In the genomic region with DNA sequence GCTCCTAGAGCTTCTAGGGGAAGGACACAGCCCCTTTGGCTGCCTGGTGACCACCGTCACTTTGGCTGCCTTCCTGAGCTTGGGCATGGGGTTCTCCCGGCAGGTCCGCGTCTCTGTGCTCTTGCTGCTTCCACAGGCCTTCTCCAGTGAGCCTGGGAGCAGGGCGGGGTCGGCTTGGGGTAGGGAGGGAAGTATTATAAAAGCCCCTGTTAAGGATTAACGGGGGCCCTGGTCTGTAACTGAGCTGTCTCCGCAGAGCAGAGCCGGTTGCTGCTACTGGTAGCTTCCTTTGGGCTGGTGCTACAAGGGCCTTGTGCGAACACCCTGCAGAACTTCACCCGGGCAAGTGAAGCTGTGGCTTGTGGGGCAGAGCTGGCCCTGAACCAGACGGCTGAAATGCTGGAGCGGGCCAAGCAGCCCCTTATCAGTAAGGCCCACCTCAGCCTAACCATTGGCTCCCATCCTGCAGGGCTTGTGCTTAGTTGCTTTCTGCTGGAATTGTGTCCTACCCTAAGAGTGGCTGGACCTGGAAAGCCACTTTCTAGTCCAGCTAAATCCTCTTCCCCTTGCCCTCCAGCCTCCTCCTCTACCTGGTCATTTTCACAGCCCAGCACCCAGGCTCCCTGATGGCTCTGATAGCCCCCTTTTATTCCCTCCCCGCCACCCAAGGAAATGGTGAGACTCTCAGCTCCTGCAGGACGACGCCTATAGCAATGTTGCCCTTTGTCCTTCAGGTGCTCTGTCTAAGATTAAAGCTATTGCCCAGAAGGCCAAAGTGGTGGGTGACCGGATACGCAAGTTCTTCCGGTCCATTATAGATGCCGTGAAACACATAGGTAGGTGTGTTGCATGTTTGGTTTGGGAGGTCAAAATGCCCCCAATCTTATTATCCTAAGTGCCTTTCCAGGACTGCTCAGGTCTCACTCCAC, we compare ENCODE assay signal across 26 mouse cellular contexts. TPM values are rescaled to one million over a fixed set of nuclear protein-coding genes. Genes with fewer than 3 reads are reported as not detected.
DNase-seq lines count a peak whose midpoint lies in the region; ATAC-seq and TF ChIP-seq lines count a peak whose summit lies in the region.
"Had no signal": no experiment of that assay in that cellular context is flagged by ENCODE, and none has a peak within 500 bp of the region (broad histone marks: within the 10 kb centered on the region; RNA-seq: fewer than 3 reads in every experiment).

No protein-coding gene starts in this region.

- TF ChIP-seq POLR2A in ES-Bruce4 (IDR thresholded peaks at IDR 0.05; ENCODE audit: insufficient read depth, low read length) = no peak

- TF ChIP-seq CTCF in kidney, postnatal 0 days (IDR thresholded peaks at IDR 0.05; ENCODE audit: low read depth) = no peak
- no peak for TF ChIP-seq CTCF in ES-Bruce4 (IDR thresholded peaks at IDR 0.05; ENCODE audit: low read depth, low read length)

- no peaks in the 10 kb centered on the region for H3K36me3 ChIP-seq in kidney, postnatal 0 days (ENCODE audit: insufficient read depth, low read length)
- no peaks in the 10 kb centered on the region for H3K36me3 ChIP-seq in ES-Bruce4 (ENCODE audit: control insufficient read depth, insufficient read depth, low read length, poor library complexity, severe bottlenecking)
- no peaks in the 10 kb centered on the region for H3K36me3 ChIP-seq in intestine, embryonic 14.5 days (ENCODE audit: control insufficient read depth, insufficient read depth, low read length)
- H3K36me3 ChIP-seq: G1E; heart, embryonic 15.5 days; lung, embryonic 15.5 days; midbrain, embryonic 12.5 days; neural tube, embryonic 12.5 days had no signal

- H3K27ac ChIP-seq in kidney, postnatal 0 days = no peak overlapping the region
- H3K27ac ChIP-seq in ES-Bruce4 (ENCODE audit: insufficient read depth, low read length) = no peak overlapping the region
- H3K27ac ChIP-seq in intestine, embryonic 14.5 days (ENCODE audit: low read depth) = no peak overlapping the region
- H3K27ac ChIP-seq: heart, embryonic 15.5 days; liver, embryonic 14.5 days; lung, embryonic 15.5 days; midbrain, embryonic 12.5 days; neural tube, embryonic 12.5 days had no signal

- 61% methylated on average over 20 of the region's 20 CpGs for WGBS in kidney, postnatal 0 days
- 64% methylated on average over 20 of the region's 20 CpGs for WGBS in intestine, embryonic 14.5 days

- no peak overlapping the region for H3K9ac ChIP-seq in kidney, postnatal 0 days (ENCODE audit: low read depth, low read length)
- H3K9ac ChIP-seq in ES-Bruce4 (ENCODE audit: low read depth, poor library complexity, severe bottlenecking) = no peak overlapping the region
- no peak overlapping the region for H3K9ac ChIP-seq in intestine, embryonic 14.5 days (ENCODE audit: low read length)
- H3K9ac ChIP-seq: heart, embryonic 15.5 days; liver, embryonic 14.5 days; lung, embryonic 15.5 days; midbrain, embryonic 12.5 days; neural tube, embryonic 12.5 days had no signal

- TF ChIP-seq EP300 in ES-Bruce4 (IDR thresholded peaks at IDR 0.05; ENCODE audit: insufficient read depth, low read depth, low read length) = no peak

- H3K27me3 ChIP-seq in kidney, postnatal 0 days (ENCODE audit: insufficient read depth, low read length) = no peaks in the 10 kb centered on the region
- no peaks in the 10 kb centered on the region for H3K27me3 ChIP-seq in ES-Bruce4 (ENCODE audit: control insufficient read depth, insufficient read depth, low read length, poor library complexity, severe bottlenecking)
- H3K27me3 ChIP-seq in intestine, embryonic 14.5 days (replicated peaks; ENCODE audit: control insufficient read depth, insufficient read depth, low read length) = no peaks in the 10 kb centered on the region
- H3K27me3 ChIP-seq: lung, embryonic 15.5 days; neural tube, embryonic 12.5 days had no signal

- no peaks in the 10 kb centered on the region for H3K9me3 ChIP-seq in kidney, postnatal 0 days (replicated peaks; ENCODE audit: low read length)
- H3K9me3 ChIP-seq in ES-Bruce4 (replicated peaks; ENCODE audit: control insufficient read depth, insufficient read depth, low read length, poor library complexity, severe bottlenecking) = no peaks in the 10 kb centered on the region
- no peaks in the 10 kb centered on the region for H3K9me3 ChIP-seq in intestine, embryonic 14.5 days (ENCODE audit: control insufficient read depth, low read length)
- H3K9me3 ChIP-seq: G1E; heart, embryonic 15.5 days; lung, embryonic 15.5 days; midbrain, embryonic 12.5 days; neural tube, embryonic 12.5 days had no signal

- H3K4me2 ChIP-seq in kidney, postnatal 0 days (ENCODE audit: low read length) = no peak overlapping the region
- peak overlapping the region; percentile 9; the same call in 1 of the 2 replicates for H3K4me2 ChIP-seq in intestine, embryonic 14.5 days (ENCODE audit: low read length)
- H3K4me2 ChIP-seq: heart, embryonic 15.5 days; lung, embryonic 15.5 days; midbrain, embryonic 12.5 days; neural tube, embryonic 12.5 days had no signal

- ATAC-seq in kidney, postnatal 0 days (replicated peaks; ENCODE audit: low FRiP score, low read depth) = peak; percentile 34; the same call in 1 of the 2 replicates
- ATAC-seq in intestine, embryonic 14.5 days (replicated peaks; ENCODE audit: low FRiP score, low TSS enrichment, low read depth) = 0 out of 2 replicates have a peak, but pooled peaks have one; percentile 32
- peak; percentile 39 for ATAC-seq in megakaryocyte-erythroid progenitor cell, adult 5-6 weeks (replicated peaks; ENCODE audit: low FRiP score, low TSS enrichment, poor library complexity, severe bottlenecking)
- ATAC-seq: forebrain, embryonic 14.5 days; hindbrain, embryonic 16.5 days had no signal

- no peak for DNase-seq in kidney, postnatal 0 days (ENCODE audit: low spot score)
- no peak for DNase-seq in kidney, postnatal 36 days
- DNase-seq in intestine, embryonic 14.5 days (ENCODE audit: low spot score) = no peak
- no peak for DNase-seq in thymus, adult 18-20 months
- DNase-seq in cerebellum, postnatal 36 days = no peak
- DNase-seq in embryo, embryonic 10 days (ENCODE audit: low spot score) = no peak
- DNase-seq: adrenal gland, postnatal 36 days; gastrocnemius, postnatal 10 days; kidney, adult 9 months; lung, postnatal 4 days; spleen, adult 18-20 months; thymus, postnatal 4 days had no signal

- no peaks in the 10 kb centered on the region for H3K4me1 ChIP-seq in kidney, postnatal 0 days (replicated peaks; ENCODE audit: insufficient read depth, low read length)
- peaks cover 2% of the 10 kb centered on the region for H3K4me1 ChIP-seq in ES-Bruce4 (ENCODE audit: control insufficient read depth, insufficient read depth, low read length)
- H3K4me1 ChIP-seq in intestine, embryonic 14.5 days (replicated peaks; ENCODE audit: control insufficient read depth, insufficient read depth, low read length) = peaks cover 5% of the 10 kb centered on the region; the same call in 1 of the 2 replicates
- H3K4me1 ChIP-seq: heart, embryonic 15.5 days; lung, embryonic 15.5 days; midbrain, embryonic 12.5 days; neural tube, embryonic 12.5 days had no signal

- no peak overlapping the region for H3K4me3 ChIP-seq in kidney, postnatal 0 days (replicated peaks; ENCODE audit: low read depth, low read length)
- peak overlapping the region; percentile 18 for H3K4me3 ChIP-seq in ES-Bruce4 (ENCODE audit: low read depth, low read length)
- H3K4me3 ChIP-seq in intestine, embryonic 14.5 days (ENCODE audit: low read depth, low read length) = no peak overlapping the region
- H3K4me3 ChIP-seq: heart, embryonic 15.5 days; lung, embryonic 15.5 days; midbrain, embryonic 12.5 days; neural tube, embryonic 12.5 days had no signal

RNA-seq across cellular contexts. Expression of gene Dcst1, which starts 0.7 kb away (rescaled TPM):
- polyA plus RNA-seq in kidney, postnatal 0 days (2015; fragmentation: Nextera tagmentation; extraction: Ambion mirVana) = 6.2 TPM in 2 replicates
- not detected in 2 replicates for polyA plus RNA-seq in ES-Bruce4 (2011; ENCODE audit: insufficient read depth, insufficient read length, low read depth, missing spikeins)
- 0.15 and 0.34 TPM in 2 replicates for polyA plus RNA-seq in intestine, embryonic 14.5 days (2014; fragmentation: Nextera tagmentation; extraction: Ambion mirVana)
- total RNA-seq in megakaryocyte-erythroid progenitor cell, adult 5-6 weeks (2014; fragmentation: Nextera tagmentation) = not detected in 2 replicates
- not detected in 2 replicates for total RNA-seq in megakaryocyte-erythroid progenitor cell, adult 5-6 weeks (2017)
- total RNA-seq: heart, adult 18-20 months; hematopoietic stem cell, adult 5-6 weeks; left cerebral cortex, adult 18-20 months had no signal
- polyA plus RNA-seq: embryonic facial prominence, embryonic 11.5 days; G1E had no signal

RNA-seq across cellular contexts. Expression of gene Dcst2, which starts 4.0 kb away (rescaled TPM):
- 0.57 and 0.62 TPM in 2 replicates for polyA plus RNA-seq in kidney, postnatal 0 days (2015; fragmentation: Nextera tagmentation; extraction: Ambion mirVana)
- polyA plus RNA-seq in ES-Bruce4 (2011; ENCODE audit: insufficient read depth, insufficient read length, low read depth, missing spikeins) = 0.25 and 0.29 TPM in 2 replicates
- 0.35 and 0.40 TPM in 2 replicates for polyA plus RNA-seq in intestine, embryonic 14.5 days (2014; fragmentation: Nextera tagmentation; extraction: Ambion mirVana)
- total RNA-seq in megakaryocyte-erythroid progenitor cell, adult 5-6 weeks (2014; fragmentation: Nextera tagmentation) = not detected in 2 replicates
- total RNA-seq in megakaryocyte-erythroid progenitor cell, adult 5-6 weeks (2017) = not detected in 2 replicates
- total RNA-seq: G1E; gastrocnemius, postnatal 10 days; heart, adult 18-20 months; hematopoietic stem cell, adult 5-6 weeks had no signal
- polyA plus RNA-seq: G1E; heart, embryonic 15.5 days had no signal

RNA-seq across cellular contexts. Expression of gene Adam15, which starts 16.0 kb away (rescaled TPM):
- polyA plus RNA-seq in kidney, postnatal 0 days (2015; fragmentation: Nextera tagmentation; extraction: Ambion mirVana) = 85.4 and 90.7 TPM in 2 replicates
- 25.2 TPM in 2 replicates for polyA plus RNA-seq in ES-Bruce4 (2011; ENCODE audit: insufficient read depth, insufficient read length, low read depth, missing spikeins)
- 30.4 and 31.0 TPM in 2 replicates for polyA plus RNA-seq in intestine, embryonic 14.5 days (2014; fragmentation: Nextera tagmentation; extraction: Ambion mirVana)
- total RNA-seq in megakaryocyte-erythroid progenitor cell, adult 5-6 weeks (2014; fragmentation: Nextera tagmentation) = 7.4 and 11.4 TPM in 2 replicates
- 2.3 and 6.4 TPM in 2 replicates for total RNA-seq in megakaryocyte-erythroid progenitor cell, adult 5-6 weeks (2017)

RNA-seq across cellular contexts. Expression of gene Efna4, which starts 27.9 kb away (rescaled TPM):
- 24.4 and 25.4 TPM in 2 replicates for polyA plus RNA-seq in kidney, postnatal 0 days (2015; fragmentation: Nextera tagmentation; extraction: Ambion mirVana)
- 14.6 and 16.7 TPM in 2 replicates for polyA plus RNA-seq in ES-Bruce4 (2011; ENCODE audit: insufficient read depth, insufficient read length, low read depth, missing spikeins)
- 20.6 and 22.2 TPM in 2 replicates for polyA plus RNA-seq in intestine, embryonic 14.5 days (2014; fragmentation: Nextera tagmentation; extraction: Ambion mirVana)
- 0.30 TPM in 1 of 2 replicates, not detected in the other for total RNA-seq in megakaryocyte-erythroid progenitor cell, adult 5-6 weeks (2014; fragmentation: Nextera tagmentation)
- 0.30 TPM in 1 of 2 replicates, not detected in the other for total RNA-seq in megakaryocyte-erythroid progenitor cell, adult 5-6 weeks (2017)
- total RNA-seq: G1E had no signal
- polyA plus RNA-seq: G1E had no signal

RNA-seq across cellular contexts. Expression of gene Zbtb7b, which starts 28.8 kb away (rescaled TPM):
- polyA plus RNA-seq in kidney, postnatal 0 days (2015; fragmentation: Nextera tagmentation; extraction: Ambion mirVana) = 4.3 TPM in 2 replicates
- polyA plus RNA-seq in ES-Bruce4 (2011; ENCODE audit: insufficient read depth, insufficient read length, low read depth, missing spikeins) = 35.1 and 35.7 TPM in 2 replicates
- polyA plus RNA-seq in intestine, embryonic 14.5 days (2014; fragmentation: Nextera tagmentation; extraction: Ambion mirVana) = 4.7 and 5.3 TPM in 2 replicates
- 5.0 and 6.6 TPM in 2 replicates for total RNA-seq in megakaryocyte-erythroid progenitor cell, adult 5-6 weeks (2014; fragmentation: Nextera tagmentation)
- total RNA-seq in megakaryocyte-erythroid progenitor cell, adult 5-6 weeks (2017) = 7.3 and 11.5 TPM in 2 replicates
